Mouse (Mus musculus) limb, embryonic 14.5 days (tissue): ENCODE results near the gene Rab3d. TPM values are rescaled to one million over a fixed set of nuclear protein-coding genes. Genes with fewer than 3 reads are reported as not detected.
A peak's percentile ranks its signal among the peaks of the same experiment; 100 is the strongest.

Experiments
- ATAC-seq: fragments of 200-750 bp; cut with Nextera tagmentation; 2 replicates; pipeline ENCODE4 v1.8.0; 2017; ENCODE audit warnings: low read depth, moderate number of reproducible peaks, moderate TSS enrichment; ENCODE audit not compliant: low FRiP score
- DNase-seq: peaks from one replicate; pipeline ENCODE4 v3.0.0-alpha.2; 2015; ENCODE audit warnings: low spot score
- H3K27ac ChIP-seq: fragments of 300-500 bp; sonication (generic); replicated peaks from 2 replicates; pipeline ENCODE4 v1.5.1; 2014; ENCODE audit warnings: low read depth, mild to moderate bottlenecking, low read length, moderate library complexity, mixed read lengths
- H3K27me3 ChIP-seq: fragments of 300-500 bp; sonication (generic); 2 replicates; pipeline ENCODE4 v1.6.1; 2014; ENCODE audit warnings: low read length, mixed read lengths; ENCODE audit not compliant: control insufficient read depth, insufficient read depth
- H3K36me3 ChIP-seq: fragments of 300-500 bp; sonication (generic); 2 replicates; pipeline ENCODE4 v1.6.1; 2014; ENCODE audit warnings: mild to moderate bottlenecking, low read length, moderate library complexity, mixed read lengths; ENCODE audit not compliant: control insufficient read depth, insufficient read depth
- H3K4me1 ChIP-seq: fragments of 300-500 bp; sonication (generic); 2 replicates; pipeline ENCODE4 v1.6.1; 2014; ENCODE audit warnings: antibody characterized with exemption, low read length, mixed read lengths; ENCODE audit not compliant: control insufficient read depth, insufficient read depth
- H3K4me2 ChIP-seq: fragments of 300-500 bp; sonication (generic); replicated peaks from 2 replicates; pipeline ENCODE4 v1.6.1; 2014; ENCODE audit warnings: low read depth, mild to moderate bottlenecking, low read length, moderate library complexity; ENCODE audit not compliant: severe bottlenecking
- H3K4me3 ChIP-seq: fragments of 300-500 bp; sonication (generic); replicated peaks from 2 replicates; pipeline ENCODE4 v1.5.1; 2014; ENCODE audit warnings: low read length
- H3K9ac ChIP-seq: fragments of 300-500 bp; sonication (generic); 2 replicates; pipeline ENCODE4 v1.6.1; 2014; ENCODE audit warnings: mild to moderate bottlenecking, low read depth, low read length, moderate library complexity; ENCODE audit not compliant: severe bottlenecking
- H3K9me3 ChIP-seq: fragments of 300-500 bp; sonication (generic); 2 replicates; pipeline ENCODE4 v1.6.1; 2016; ENCODE audit warnings: low read length; ENCODE audit not compliant: control insufficient read depth
- POLR2A ChIP-seq: fragments of 200-500 bp; IDR thresholded peaks from 2 replicates; pipeline ENCODE4 v1.8.0; 2012; ENCODE audit warnings: inconsistent platforms, mild to moderate bottlenecking, moderate library complexity, borderline replicate concordance; ENCODE audit not compliant: insufficient read depth, insufficient read length; ENCODE audit errors: extremely low read depth
- WGBS: fragments of 180-500 bp; shearing (Covaris S2); extraction: QIAGEN DNeasy Blood & Tissue Kit; methylation state at CpG from one replicate; pipeline ENCODE4 v1.1.7; 2014; 5-methylcytosine and 5-hydroxymethylcytosine counted together
- polyA plus RNA-seq, 2 experiments: library from polyadenylated mRNA; depleted of rRNA in 1 of 2; stranded (reverse) in 1 of 2; unstranded in 1 of 2; fragments of >200 nt; fragmentation: Nextera tagmentation in 1 of 2; extraction: Ambion mirVana in 1 of 2; gene quantifications; 2 replicates each; pipeline versions ENCODE4 v1.2.1 to v1.2.3; 2012 to 2014

Rab3d gene
- polyA plus RNA-seq (2012; rRNA removed) (30.1 and 30.7 TPM in 2 replicates), polyA plus RNA-seq (2014; fragmentation: Nextera tagmentation; extraction: Ambion mirVana) (32.5 and 36.3 TPM in 2 replicates)

DNA sequence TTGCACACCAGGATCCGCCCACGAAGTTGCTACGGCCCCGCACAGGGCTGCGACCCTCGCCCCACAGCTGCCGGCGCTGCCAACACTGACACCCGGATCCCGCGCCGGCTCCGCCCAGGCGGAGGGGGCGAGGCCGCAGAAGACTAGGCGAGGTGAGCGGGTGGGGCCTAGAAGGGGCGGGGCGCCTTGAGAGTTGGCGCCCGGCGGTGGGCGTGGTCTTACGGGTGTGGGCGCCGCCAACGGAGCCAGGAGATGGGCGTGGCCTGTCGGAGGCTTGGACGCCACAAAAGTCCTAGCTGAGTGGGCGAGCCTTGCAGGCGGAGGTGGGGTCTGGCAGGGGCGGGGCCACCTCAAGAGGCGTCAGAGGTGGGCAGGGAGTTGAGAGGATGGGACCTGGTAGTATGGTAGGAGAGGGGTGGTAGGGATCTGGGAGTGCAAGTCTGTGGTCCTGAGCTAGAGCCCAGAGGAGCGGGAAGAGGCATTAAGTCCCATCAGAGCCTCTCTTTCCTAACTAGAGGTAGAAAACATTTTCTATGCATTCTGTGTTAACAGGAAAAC, at the start of gene Rab3d:
Gene Rab3d, minus strand, starts transcription at position 158 of the 558 bp plus-strand sequence.
- ATAC-seq: peak; percentile 93
- under 1% methylated on average over 32 of the region's 36 CpGs for WGBS
- Histone ChIP-seq H3K36me3 (no peaks in the 10 kb centered on the region), H3K4me3 (peak within 1 kb of the TSS; percentile 61), H3K9me3 (no peaks in the 10 kb centered on the region), H3K4me2 (peak within 1 kb of the TSS; percentile 97), H3K27me3 (no peaks in the 10 kb centered on the region), H3K9ac (peak within 1 kb of the TSS; percentile 62), H3K27ac (peak within 1 kb of the TSS; percentile 33; the same call in 1 of the 2 replicates), H3K4me1 (no peaks in the 10 kb centered on the region)
- peak; percentile 95 for DNase-seq
- 0 out of 2 replicates have a peak, but pooled peaks have one; percentile 16 for TF ChIP-seq POLR2A

- ATAC-seq: peak; percentile 58
- no peaks in the 10 kb centered on the region for H3K9me3 ChIP-seq
- TF ChIP-seq POLR2A: no peak
- H3K4me3 ChIP-seq: peak within 1 kb of the TSS; percentile 41
- H3K27ac ChIP-seq: no peak within 1 kb of the TSS
- DNase-seq: peak; percentile 18
- H3K9ac ChIP-seq: peak within 1 kb of the TSS; percentile 46
- H3K27me3 ChIP-seq: peaks cover 46% of the 10 kb centered on the region
- peaks cover 7% of the 10 kb centered on the region; the same call in 1 of the 2 replicates for H3K4me1 ChIP-seq
- 23% methylated on average over 8 of the region's 8 CpGs for WGBS
- H3K36me3 ChIP-seq: 0 out of 2 replicates have a peak, but pooled peaks cover 3% of the 10 kb centered on the region
- peak within 1 kb of the TSS; percentile 92 for H3K4me2 ChIP-seq
Observed at GRCm38 (mm10) chr9:21963417-21963816, 45.4 kb upstream of the Rab3d start, which contains the start of gene Epor. Gene Epor (minus strand): TSS chr9:21963506.

DNA sequence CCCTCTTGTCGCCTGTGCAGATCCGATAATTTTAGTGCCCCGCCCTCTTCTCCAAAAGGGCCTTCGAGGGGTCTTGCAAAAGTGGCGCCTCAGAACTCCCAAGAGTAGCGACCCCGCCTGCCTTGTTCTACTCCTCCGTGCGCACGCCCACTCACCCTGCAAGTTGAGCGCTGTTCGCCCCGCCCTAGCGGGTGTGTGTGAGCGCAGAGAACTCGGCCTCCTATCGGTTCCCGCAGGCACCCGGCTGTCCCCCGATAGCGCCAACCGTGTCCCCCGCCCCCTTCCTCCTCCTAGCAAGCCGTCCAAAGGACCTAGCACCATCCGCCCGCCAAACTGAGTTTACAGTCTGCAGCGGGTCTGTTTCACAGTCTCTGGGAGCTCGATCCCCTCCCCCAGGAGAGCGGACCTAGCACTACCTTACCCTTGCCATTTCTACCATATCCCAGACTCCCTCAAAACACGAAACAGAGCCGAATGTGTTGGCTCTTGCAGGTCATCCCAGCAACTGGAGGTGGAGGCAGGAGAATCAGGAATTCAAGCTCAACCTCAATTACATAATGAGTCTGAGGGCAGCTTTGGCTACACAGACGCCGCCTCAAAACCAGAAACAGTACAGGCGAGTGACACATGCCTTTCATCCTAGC, 44.5 kb upstream of the Rab3d start:
- Histone ChIP-seq H3K27me3 (peaks cover 46% of the 10 kb centered on the region), H3K36me3 (0 out of 2 replicates have a peak, but pooled peaks cover 5% of the 10 kb centered on the region), H3K27ac (no peak overlapping the region), H3K4me2 (peak overlapping the region; percentile 92), H3K4me3 (peak overlapping the region; percentile 41), H3K9me3 (no peaks in the 10 kb centered on the region), H3K9ac (peak overlapping the region; percentile 46), H3K4me1 (peaks cover 7% of the 10 kb centered on the region; the same call in 1 of the 2 replicates)
- WGBS: 3% methylated on average over 32 of the region's 34 CpGs
- ATAC-seq (peak; percentile 85), DNase-seq (peak; percentile 64)
- no peak for TF ChIP-seq POLR2A

- Histone ChIP-seq H3K9ac (peak overlapping the region; percentile 46), H3K36me3 (0 out of 2 replicates have a peak, but pooled peaks cover 5% of the 10 kb centered on the region), H3K27me3 (peaks cover 46% of the 10 kb centered on the region), H3K4me3 (peak overlapping the region; percentile 41), H3K4me1 (peaks cover 7% of the 10 kb centered on the region; the same call in 1 of the 2 replicates), H3K9me3 (no peaks in the 10 kb centered on the region), H3K27ac (no peak overlapping the region), H3K4me2 (peak overlapping the region; percentile 92)
- DNase-seq: no peak
- ATAC-seq: no peak; the same call in 1 of the 2 replicates
- 1% methylated on average over 15 of the region's 15 CpGs for WGBS
- TF ChIP-seq POLR2A: no peak
Observed at GRCm38 (mm10) chr9:21962010-21962409, 44.0 kb upstream of the Rab3d start.

GRCm38 (mm10) chr9:21961366-21961980, 43.5 kb upstream of the Rab3d start:
- no peak for ATAC-seq
- Histone ChIP-seq H3K4me1 (peaks cover 9% of the 10 kb centered on the region), H3K4me2 (peak overlapping the region; percentile 92), H3K9me3 (no peaks in the 10 kb centered on the region), H3K27ac (no peak overlapping the region), H3K36me3 (0 out of 2 replicates have a peak, but pooled peaks cover 5% of the 10 kb centered on the region), H3K27me3 (peaks cover 46% of the 10 kb centered on the region), H3K9ac (no peak overlapping the region), H3K4me3 (peak overlapping the region; percentile 41)
- WGBS: 2% methylated on average over 35 of the region's 35 CpGs
- no peak for TF ChIP-seq POLR2A
- DNase-seq: no peak
